Mouse (Mus musculus): ENCODE data around the gene Rplp0. TPM values are rescaled to one million over a fixed set of nuclear protein-coding genes. Genes with fewer than 3 reads are reported as not detected.
"Not testable (repeated sequence)": the region's sequence is repeated elsewhere in the genome, so short reads cannot be mapped to it uniquely, and the experiment has no call there.

Gene Rplp0
- total RNA-seq, 2 experiments from 2014 or later = 208 to 218 TPM

DNA sequence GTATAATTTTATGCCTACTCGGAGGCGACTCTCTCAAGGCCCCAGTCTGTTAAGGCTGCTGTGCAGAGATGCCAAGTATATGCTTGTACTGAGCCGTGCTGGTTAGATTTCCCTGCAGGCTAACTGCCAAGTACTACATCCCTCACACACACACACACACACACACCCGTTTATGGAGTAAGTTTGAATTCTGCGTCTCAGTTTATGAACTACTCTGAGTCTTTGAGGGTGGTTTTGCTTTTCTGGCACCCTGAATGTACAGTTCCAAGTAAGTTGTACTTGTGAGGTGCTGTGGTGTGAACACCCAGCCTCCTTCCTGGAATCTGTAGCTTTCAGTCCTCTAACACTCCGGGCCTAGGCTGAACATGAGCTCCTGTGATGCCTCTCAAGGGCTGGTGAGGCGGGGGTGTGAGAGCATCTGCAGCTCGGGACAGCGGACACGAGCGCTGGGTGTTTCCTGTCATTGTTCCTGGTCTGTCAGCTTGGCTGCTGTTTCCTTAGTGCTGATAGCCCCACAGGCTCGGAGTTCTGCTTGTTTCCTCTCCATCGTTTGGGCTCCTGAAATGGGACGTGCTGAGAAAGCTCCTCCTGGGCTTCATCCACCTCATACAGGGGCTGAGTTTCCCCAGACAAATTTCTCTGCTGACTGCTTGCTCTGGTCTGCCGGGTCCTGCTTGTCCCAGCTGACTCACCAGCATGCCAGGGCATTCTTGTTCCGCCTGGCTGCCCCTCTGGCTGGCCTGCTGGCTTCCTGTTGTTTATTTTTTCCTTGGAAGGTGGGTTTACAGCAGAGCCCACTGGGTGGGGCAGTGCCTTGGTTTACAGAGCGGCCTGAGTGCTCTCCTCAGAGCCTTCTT is 13.6 kb downstream of the Rplp0 start:
- intact Hi-C loops (cut with DNase I) = loop anchor here (5.0 kb wide), 1 partner anchor 59 kb away; the partner anchor contains the start of gene Rab35
- peak; percentile 37 to 76 for DNase-seq (ENCODE audit: low spot score in 2 of 2)

DNA sequence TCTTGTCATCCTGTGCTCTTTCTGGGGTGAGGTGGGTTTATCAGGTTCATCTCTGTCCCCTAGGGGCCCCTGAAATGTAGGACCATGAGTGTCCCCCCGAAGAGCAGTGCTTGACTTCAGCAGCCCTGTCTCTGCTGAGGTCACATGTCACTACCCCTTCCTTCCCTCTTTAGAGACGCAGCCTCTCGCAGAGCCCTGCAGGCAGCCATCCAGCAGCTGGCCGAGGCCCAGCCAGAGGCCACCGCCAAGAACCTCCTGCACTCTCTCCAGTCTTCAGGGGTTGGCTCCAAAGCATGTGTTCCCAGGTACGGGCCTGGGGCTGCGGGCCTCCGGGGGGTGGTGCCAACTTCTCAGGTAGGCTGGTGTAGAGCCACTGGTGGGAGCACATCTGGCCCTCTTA is 15.7 kb downstream of the Rplp0 start:
- intact Hi-C loops (cut with DNase I) = loop anchor here (5.0 kb wide), 1 partner anchor 57 kb away; the partner anchor contains the start of gene Rab35
- peak; percentile 26 for DNase-seq (ENCODE audit: low spot score in 2 of 2)

DNA sequence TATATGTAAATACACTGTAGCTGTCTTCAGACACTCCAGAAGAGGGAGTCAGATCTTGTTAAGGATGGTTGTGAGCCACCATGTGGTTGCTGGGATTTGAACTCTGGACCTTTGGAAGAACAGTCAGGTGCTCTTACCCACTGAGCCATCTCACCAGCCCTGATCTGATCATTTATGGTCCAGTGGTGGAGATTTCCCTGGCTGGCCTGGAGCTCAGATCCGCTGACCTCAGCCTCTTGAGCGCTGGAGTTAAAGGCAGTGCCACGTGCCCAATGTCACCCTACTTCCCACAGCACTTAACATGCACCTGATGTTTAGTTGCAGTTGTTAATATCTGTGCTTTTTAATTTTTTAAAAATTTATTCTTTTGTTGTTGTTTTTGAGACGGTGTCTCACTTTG is 18.4 kb downstream of the Rplp0 start:
- intact Hi-C loops (cut with DNase I); DNase-seq (ENCODE audit: low spot score in 2 of 2): not testable (repeated sequence)

DNA sequence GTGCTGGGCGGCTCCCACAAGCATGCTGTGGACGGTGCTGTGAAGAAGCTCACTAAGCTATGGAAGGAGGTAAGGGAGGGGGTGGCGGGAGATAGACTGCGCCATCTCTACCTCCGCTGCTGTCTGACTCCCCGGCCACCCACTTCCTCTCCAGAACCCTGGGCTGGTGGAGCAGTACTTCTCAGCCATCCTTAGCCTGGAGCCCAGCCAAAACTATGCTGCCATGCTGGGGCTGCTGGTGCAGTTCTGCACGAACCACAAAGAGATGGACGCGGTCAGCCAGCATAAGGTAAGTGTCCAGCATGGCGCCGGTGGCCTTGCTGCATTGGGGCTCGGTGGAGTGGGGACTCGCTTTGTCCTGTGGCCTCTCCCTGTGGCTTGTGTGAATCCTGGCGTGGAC is 19.7 kb downstream of the Rplp0 start:
- intact Hi-C loops (cut with DNase I) = no loop called here
- peak in 1 of 2 experiments; percentile 38 for DNase-seq (ENCODE audit: low spot score in 2 of 2)

DNA sequence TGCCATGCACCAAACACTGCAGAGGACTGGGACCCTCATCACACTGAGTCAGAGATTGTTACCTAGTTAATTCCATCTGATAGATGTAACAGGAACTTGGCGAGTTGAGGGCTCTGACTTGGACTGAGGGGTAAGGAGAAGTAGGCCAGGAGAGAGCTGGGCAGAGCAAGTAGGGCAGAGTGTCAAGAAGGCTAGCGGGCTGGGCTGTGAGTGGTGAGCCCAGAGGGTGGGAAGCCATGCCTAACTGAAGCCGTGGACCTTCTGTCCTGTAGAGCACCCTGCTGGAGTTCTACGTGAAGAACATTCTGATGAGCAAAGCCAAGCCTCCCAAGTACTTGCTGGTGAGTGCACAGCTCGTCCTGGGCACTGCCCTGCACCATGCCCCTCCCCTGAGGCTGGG is 20.1 kb downstream of the Rplp0 start:
- DNase-seq (ENCODE audit: low spot score in 2 of 2) = peak in 1 of 2 experiments; percentile 17
- intact Hi-C loops (cut with DNase I) = no loop called here

DNA sequence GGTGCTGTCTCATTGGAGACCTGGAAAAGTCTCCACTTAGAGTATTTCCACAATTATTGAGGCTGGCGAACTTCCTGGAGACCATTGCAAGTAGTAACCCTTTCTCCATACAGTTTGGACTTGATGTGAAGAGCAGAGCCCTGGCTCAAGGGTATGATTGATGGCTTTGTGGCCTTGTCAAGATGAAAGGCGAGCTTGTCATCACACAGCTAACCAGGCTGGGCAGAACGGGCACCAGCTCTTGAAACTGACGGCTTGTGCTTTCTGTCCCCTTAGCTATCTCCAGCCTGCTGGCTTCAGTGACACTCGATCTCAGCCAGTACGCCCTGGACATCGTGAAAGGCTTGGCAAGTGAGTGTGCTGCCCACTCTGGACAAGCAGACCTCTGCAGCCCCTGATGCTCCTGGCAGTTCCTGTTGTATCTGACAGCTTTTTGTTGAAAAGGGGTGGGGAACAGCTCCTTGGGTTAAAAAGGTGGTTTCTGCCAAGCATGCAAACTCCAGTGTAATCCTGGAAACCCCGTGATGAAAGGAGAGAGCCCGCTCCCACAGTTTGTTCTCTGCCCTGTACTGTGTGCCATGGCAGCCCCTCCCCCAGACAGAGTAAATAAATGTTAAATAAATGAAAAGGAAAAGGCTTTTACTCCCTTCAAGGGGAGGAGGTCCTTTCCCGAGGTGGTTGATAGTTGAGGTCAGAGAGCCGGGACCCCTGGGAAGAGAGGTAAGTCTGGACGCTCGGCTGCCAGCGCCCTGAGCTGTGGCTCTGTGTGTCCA is 21.1 kb downstream of the Rplp0 start:
- intact Hi-C loops (cut with DNase I) = loop anchor here (5.0 kb wide), 1 partner anchor 37 kb away; no protein-coding TSS in a partner anchor
- DNase-seq (ENCODE audit: low spot score in 2 of 2) = no peak

DNA sequence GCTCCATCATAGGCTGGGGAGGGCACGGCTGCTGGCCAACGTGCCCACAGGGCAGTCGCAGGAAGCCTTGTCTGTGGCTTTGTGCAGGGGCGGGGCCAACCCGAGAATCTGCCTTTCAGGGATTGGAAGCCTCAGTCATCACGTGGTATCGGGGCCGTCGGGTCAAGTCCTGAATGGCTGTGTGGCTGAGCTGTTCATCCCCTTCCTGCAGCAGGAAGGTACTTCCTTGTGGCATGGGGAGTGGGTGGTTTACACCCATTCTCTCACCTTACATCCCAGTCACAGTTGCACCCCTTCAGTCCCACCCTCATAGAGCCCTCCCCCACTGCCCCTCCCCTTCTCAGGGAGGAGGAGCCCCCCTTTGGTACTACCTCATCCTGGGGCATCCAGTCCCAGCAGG is 22.4 kb downstream of the Rplp0 start:
- DNase-seq (ENCODE audit: low spot score in 2 of 2) = no peak
- intact Hi-C loops (cut with DNase I) = loop anchor here (5.0 kb wide), 1 partner anchor 36 kb away; no protein-coding TSS in a partner anchor

DNA sequence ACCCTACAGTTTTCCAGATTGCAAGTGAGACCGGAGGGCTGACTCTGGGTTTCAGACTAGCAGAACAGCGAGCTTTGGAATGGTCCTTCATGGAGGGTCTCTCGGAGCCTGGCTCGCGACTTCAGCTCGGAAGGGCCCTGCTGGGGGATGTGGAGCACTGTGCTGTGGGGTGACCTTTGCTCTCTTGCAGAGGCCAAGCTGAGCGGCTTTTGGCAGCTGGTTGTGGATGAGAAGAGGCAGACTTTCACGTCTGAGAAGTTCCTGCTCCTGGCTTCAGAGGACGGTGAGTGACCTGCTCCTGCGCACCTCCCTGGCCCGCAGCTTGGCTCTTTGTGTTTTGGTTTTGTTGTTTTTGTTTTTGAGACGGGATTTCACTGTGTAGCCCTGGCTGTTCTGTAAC is 26.3 kb downstream of the Rplp0 start:
- no peak for DNase-seq (ENCODE audit: low spot score in 2 of 2)
- intact Hi-C loops (cut with DNase I) = no loop called here

DNA sequence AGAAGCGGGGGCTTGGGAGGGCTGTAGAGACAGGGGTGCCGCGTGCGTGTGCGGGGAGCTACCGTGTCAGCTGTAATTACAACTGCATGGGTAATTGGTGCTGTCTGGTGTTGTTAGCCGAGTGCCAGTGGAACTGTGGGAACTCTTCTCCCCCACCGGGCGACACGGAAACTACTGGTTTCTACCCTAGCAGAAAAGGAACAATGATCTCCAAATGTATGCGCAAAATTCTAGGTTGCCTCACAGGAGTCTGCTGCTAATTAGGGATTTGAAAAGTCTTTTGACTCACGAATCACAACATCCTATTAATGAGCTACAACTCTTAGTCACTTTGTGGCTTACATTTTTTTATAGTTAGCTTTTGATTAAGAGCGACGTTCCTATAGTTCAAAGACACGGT is 26.9 kb downstream of the Rplp0 start:
- intact Hi-C loops (cut with DNase I) = no loop called here
- peak in 1 of 2 experiments; percentile 17 for DNase-seq (ENCODE audit: low spot score in 2 of 2)

DNA sequence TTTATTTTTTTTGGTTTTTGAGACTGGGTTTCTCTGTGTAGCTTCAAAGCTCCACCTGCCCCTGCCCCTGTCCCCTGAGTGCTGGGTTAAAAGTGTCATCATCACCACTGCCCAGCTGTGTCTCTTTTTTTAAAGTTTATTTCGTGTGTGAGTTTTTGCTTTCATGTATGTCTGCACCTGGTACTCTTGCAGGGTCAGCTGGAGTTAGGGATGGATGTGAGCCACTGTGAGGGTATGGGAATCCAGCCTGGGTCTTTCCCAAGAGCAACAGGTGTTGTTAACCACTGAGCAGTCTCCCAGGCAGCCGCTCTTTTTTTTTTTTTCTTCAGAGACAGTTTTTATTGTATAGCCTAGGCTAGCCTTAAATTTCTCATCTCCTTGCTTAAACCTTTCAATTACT is 27.5 kb downstream of the Rplp0 start:
- DNase-seq (ENCODE audit: low spot score in 2 of 2) = no peak
- intact Hi-C loops (cut with DNase I) = no loop called here

DNA sequence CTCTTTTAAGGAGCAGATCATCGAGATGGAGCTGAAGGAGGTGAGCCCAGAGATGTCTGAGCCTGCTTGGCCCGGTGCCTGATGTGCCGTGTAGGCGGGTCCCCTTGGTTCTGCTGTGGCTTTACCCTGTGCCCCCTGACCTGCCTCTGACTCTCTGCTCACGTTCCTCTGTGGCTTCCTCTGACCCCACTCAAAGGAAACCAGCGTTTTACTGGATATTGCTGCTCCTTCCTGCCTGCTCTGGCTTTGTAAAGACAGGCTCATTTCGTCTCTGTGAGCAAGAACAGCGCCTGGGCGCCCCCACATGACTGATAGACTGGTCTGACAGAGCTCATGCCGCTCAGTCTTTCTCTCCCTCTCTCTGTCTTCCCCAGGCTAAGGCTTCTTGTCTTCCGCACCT is 31.8 kb downstream of the Rplp0 start:
- intact Hi-C loops (cut with DNase I) = no loop called here
- DNase-seq (ENCODE audit: low spot score in 2 of 2) = no peak

DNA sequence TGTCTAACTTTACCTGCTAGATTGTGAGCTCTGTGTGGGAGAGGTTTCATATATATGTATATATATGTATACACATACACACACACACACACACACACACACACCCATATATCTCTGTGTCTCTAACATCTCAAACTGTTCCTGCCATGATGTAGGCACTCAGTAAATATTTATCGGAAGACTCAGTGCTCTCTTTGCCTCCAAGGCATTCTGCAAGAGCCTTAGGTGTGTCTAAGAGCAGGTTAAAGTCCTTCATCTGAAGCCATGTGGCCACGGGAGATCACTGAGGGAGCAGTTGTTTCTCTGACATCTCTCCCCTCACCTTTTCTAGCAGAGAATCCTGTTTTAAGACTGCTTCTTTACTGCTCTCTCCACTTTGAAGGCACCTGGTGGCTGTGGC is 32.2 kb downstream of the Rplp0 start:
- intact Hi-C loops (cut with DNase I) = no loop called here
- no peak for DNase-seq (ENCODE audit: low spot score in 2 of 2)

DNA sequence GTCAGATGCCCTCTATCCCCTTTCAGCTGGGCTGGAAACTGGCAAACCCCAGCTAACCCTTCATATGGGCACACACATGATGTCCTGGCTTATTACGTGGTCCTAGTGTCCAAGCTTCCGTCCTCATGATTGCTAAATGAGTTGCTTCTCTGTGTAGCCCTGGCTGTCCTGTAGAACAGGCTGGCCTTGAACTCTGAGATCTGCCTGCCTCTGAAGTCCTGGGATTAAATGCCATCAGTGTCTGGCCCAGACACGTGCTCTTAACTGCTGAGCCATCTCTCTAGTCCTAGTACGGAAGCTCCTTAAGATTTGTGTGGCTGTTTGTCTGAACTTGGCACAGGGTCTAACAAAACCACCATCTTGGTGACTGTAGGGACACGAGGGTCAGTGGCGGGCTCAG is 44.3 kb downstream of the Rplp0 start:
- intact Hi-C loops (cut with DNase I) = no loop called here

DNA sequence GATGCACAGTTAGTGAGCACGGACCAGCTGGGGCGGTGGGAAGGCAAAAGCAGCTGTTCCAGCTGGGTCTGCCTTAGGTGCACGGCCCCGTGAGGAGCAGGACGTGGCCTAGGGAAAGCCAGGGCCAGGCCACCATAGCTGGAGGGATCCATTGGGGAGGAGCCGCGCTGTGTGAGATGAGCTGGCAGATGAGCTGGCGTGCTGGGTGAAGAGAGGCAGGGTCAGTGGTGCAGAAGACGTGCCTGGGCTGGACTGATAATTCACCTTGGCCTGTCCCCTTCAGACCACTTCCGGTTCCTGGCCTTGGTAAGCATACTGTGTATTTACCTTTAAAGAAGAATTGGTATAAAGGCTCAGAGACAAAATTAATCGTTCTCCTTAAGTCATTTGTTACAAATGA is 52.3 kb downstream of the Rplp0 start:
- intact Hi-C loops (cut with DNase I) = no loop called here

More for the DNA sequence above, 44.3 kb downstream of the Rplp0 start:
- DNase-seq (ENCODE audit: low spot score in 2 of 2) = no peak

More for the DNA sequence above, 52.3 kb downstream of the Rplp0 start:
- no peak for DNase-seq (ENCODE audit: low spot score in 2 of 2)

Small RNA genes within 50 kb of the gene (microRNA-seq; reads per million reads assigned to microRNA genes)
- gene Mir7029 = 0.67 to 0.74 reads per million in 2 experiments

Other genes starting within 250 kb of the Rplp0 start
- gene Srsf9, start 232.3 kb upstream of the Rplp0 start, total RNA-seq (2021) = 10 to 100 TPM; 71.0 to 77.6 TPM
- 10 to 100 TPM; 19.9 to 20.9 TPM for gene Gatc, start 218.3 kb upstream of the Rplp0 start, total RNA-seq (2021)
- gene Triap1, start 218.2 kb upstream of the Rplp0 start, total RNA-seq (2021) = 10 to 100 TPM; 27.0 to 29.0 TPM
- gene Cox6a1, start 210.5 kb upstream of the Rplp0 start, total RNA-seq (2021) = 100 to 1,000 TPM; 793 to 810 TPM
- gene Msi1, start 129.9 kb upstream of the Rplp0 start, total RNA-seq (2021) = 10 to 100 TPM; 45.2 to 49.2 TPM
- gene Pla2g1b, start 93.2 kb upstream of the Rplp0 start, total RNA-seq (2021) = not detected
- gene Sirt4, start 74.7 kb upstream of the Rplp0 start, total RNA-seq (2021) = 10 to 100 TPM; 31.1 to 34.0 TPM
- 10 to 100 TPM; 19.9 to 21.0 TPM for gene Pxn, start 52.8 kb upstream of the Rplp0 start, total RNA-seq (2021)
- gene Gcn1l1, start 5.8 kb downstream of the Rplp0 start, total RNA-seq (2021) = 10 to 100 TPM; 61.4 to 75.7 TPM
- 10 to 100 TPM; 86.0 to 96.7 TPM for gene Rab35, start 72.4 kb downstream of the Rplp0 start, total RNA-seq (2021)
- gene Bicdl1, start 172.2 kb downstream of the Rplp0 start, total RNA-seq (2021) = 100 to 1,000 TPM; 157 to 159 TPM

All from left cerebral cortex, postnatal 25 days (tissue).